ENCODE assay signal across 11 mouse cellular contexts in the genomic region with DNA sequence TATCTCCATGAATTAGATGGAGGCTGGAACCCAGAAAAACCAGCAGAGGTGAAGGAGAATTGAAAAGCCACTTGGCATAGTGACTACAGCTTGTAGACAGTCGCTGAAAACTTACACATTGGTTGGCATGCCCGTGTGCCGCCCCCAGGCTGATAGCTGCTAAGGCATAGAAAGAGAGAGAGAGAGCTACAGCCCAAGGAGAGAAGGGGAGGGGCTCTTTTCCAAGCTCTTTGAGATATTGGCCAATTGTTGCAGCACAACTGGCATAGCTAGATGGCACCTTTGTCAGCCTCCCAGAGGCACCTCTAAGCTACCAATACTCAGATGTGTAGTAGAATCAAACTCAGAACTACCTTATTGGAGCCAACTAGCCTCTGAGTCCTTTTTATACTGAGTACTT. TPM values are rescaled to one million over a fixed set of nuclear protein-coding genes. Genes with fewer than 3 reads are reported as not detected.
DNase-seq lines count a peak whose midpoint lies in the region; ATAC-seq and TF ChIP-seq lines count a peak whose summit lies in the region.
"Had no signal": no experiment of that assay in that cellular context is flagged by ENCODE, and none has a peak within 500 bp of the region (broad histone marks: within the 10 kb centered on the region; RNA-seq: fewer than 3 reads in every experiment).

No protein-coding gene starts in this region.

- peak overlapping the region; percentile 94 for H3K4me2 ChIP-seq in kidney, embryonic 15.5 days
- peak overlapping the region; percentile 87 for H3K4me2 ChIP-seq in embryonic facial prominence, embryonic 15.5 days (replicated peaks)
- peak overlapping the region; percentile 78 for H3K4me2 ChIP-seq in hindbrain, embryonic 16.5 days (ENCODE audit: low read length)
- H3K4me2 ChIP-seq in midbrain, postnatal 0 days (ENCODE audit: low read depth, low read length, poor library complexity, severe bottlenecking): peak overlapping the region; percentile 89

- WGBS in kidney, embryonic 15.5 days: 46% methylated on average over 3 of the region's 3 CpGs
- WGBS in embryonic facial prominence, embryonic 15.5 days: 29% methylated on average over 3 of the region's 3 CpGs
- WGBS in hindbrain, embryonic 16.5 days: 39% methylated on average over 3 of the region's 3 CpGs
- WGBS in midbrain, postnatal 0 days: 38% methylated on average over 3 of the region's 3 CpGs

- no peak for DNase-seq in kidney, adult 9 months
- peak; percentile 57 for DNase-seq in midbrain, postnatal 0 days (ENCODE audit: low spot score)
- no peak for DNase-seq in urinary bladder, postnatal 14 days (ENCODE audit: low spot score)
- DNase-seq in embryo, embryonic 10 days (ENCODE audit: low spot score): no peak
- DNase-seq in retina, postnatal 1 day: no peak
- DNase-seq: adrenal gland, postnatal 36 days; kidney, postnatal 36 days had no signal

- no peaks in the 10 kb centered on the region for H3K36me3 ChIP-seq in kidney, embryonic 15.5 days
- no peaks in the 10 kb centered on the region for H3K36me3 ChIP-seq in embryonic facial prominence, embryonic 15.5 days
- H3K36me3 ChIP-seq in hindbrain, embryonic 16.5 days (ENCODE audit: control insufficient read depth, insufficient read depth, low read length): no peaks in the 10 kb centered on the region
- no peaks in the 10 kb centered on the region for H3K36me3 ChIP-seq in midbrain, postnatal 0 days (ENCODE audit: insufficient read depth, low read length)

- H3K9ac ChIP-seq in kidney, embryonic 15.5 days: peak overlapping the region; percentile 82; the same call in 1 of the 2 replicates
- H3K9ac ChIP-seq in embryonic facial prominence, embryonic 15.5 days: 0 out of 2 replicates have a peak overlapping the region, but pooled peaks have one; percentile 51
- H3K9ac ChIP-seq in hindbrain, embryonic 16.5 days (ENCODE audit: low read depth, low read length): peak overlapping the region; percentile 98
- no peak overlapping the region for H3K9ac ChIP-seq in midbrain, postnatal 0 days (replicated peaks; ENCODE audit: low read length, poor library complexity, severe bottlenecking)

- H3K4me1 ChIP-seq in kidney, embryonic 15.5 days: peaks cover 32% of the 10 kb centered on the region
- H3K4me1 ChIP-seq in embryonic facial prominence, embryonic 15.5 days: peaks cover 34% of the 10 kb centered on the region
- H3K4me1 ChIP-seq in hindbrain, embryonic 16.5 days (ENCODE audit: control insufficient read depth, insufficient read depth, low read depth, low read length): peaks cover 12% of the 10 kb centered on the region
- H3K4me1 ChIP-seq in midbrain, postnatal 0 days (ENCODE audit: insufficient read depth, low read length): peaks cover 10% of the 10 kb centered on the region; the same call in 1 of the 2 replicates

- peak overlapping the region; percentile 75 for H3K4me3 ChIP-seq in kidney, embryonic 15.5 days (replicated peaks)
- peak overlapping the region; percentile 77 for H3K4me3 ChIP-seq in embryonic facial prominence, embryonic 15.5 days (replicated peaks)
- H3K4me3 ChIP-seq in hindbrain, embryonic 16.5 days (ENCODE audit: low read length): peak overlapping the region; percentile 83
- H3K4me3 ChIP-seq in midbrain, postnatal 0 days (ENCODE audit: low read depth, low read length): peak overlapping the region; percentile 74

- TF ChIP-seq CTCF in midbrain, postnatal 0 days (IDR thresholded peaks at IDR 0.05): no peak

- no peak overlapping the region for H3K27ac ChIP-seq in kidney, embryonic 15.5 days
- peak overlapping the region; percentile 98; the same call in 1 of the 2 replicates for H3K27ac ChIP-seq in embryonic facial prominence, embryonic 15.5 days (replicated peaks)
- H3K27ac ChIP-seq in hindbrain, embryonic 16.5 days (ENCODE audit: low read depth, low read length): peak overlapping the region; percentile 95
- H3K27ac ChIP-seq in midbrain, postnatal 0 days (ENCODE audit: low read depth, low read length): 0 out of 2 replicates have a peak overlapping the region, but pooled peaks have one; percentile 77

- peaks cover 17% of the 10 kb centered on the region for H3K27me3 ChIP-seq in kidney, embryonic 15.5 days
- H3K27me3 ChIP-seq in embryonic facial prominence, embryonic 15.5 days: no peaks in the 10 kb centered on the region
- no peaks in the 10 kb centered on the region for H3K27me3 ChIP-seq in hindbrain, embryonic 16.5 days (replicated peaks; ENCODE audit: control insufficient read depth, insufficient read depth, low read length)
- no peaks in the 10 kb centered on the region for H3K27me3 ChIP-seq in midbrain, postnatal 0 days (ENCODE audit: insufficient read depth, low read length)

- no peaks in the 10 kb centered on the region for H3K9me3 ChIP-seq in kidney, embryonic 15.5 days (replicated peaks)
- no peaks in the 10 kb centered on the region for H3K9me3 ChIP-seq in embryonic facial prominence, embryonic 15.5 days (replicated peaks)
- no peaks in the 10 kb centered on the region for H3K9me3 ChIP-seq in hindbrain, embryonic 16.5 days (ENCODE audit: control insufficient read depth, low read length)
- H3K9me3 ChIP-seq in midbrain, postnatal 0 days (ENCODE audit: low read length): no peaks in the 10 kb centered on the region

- ATAC-seq in kidney, embryonic 15.5 days (replicated peaks; ENCODE audit: low FRiP score): no peak
- ATAC-seq in embryonic facial prominence, embryonic 15.5 days (ENCODE audit: insufficient number of reproducible peaks, low FRiP score, low TSS enrichment, low read depth): no peak
- no peak for ATAC-seq in hindbrain, embryonic 16.5 days
- ATAC-seq in midbrain, postnatal 0 days (ENCODE audit: low FRiP score): no peak

RNA-seq across cellular contexts. Expression of a gene that starts 1.8 kb away (rescaled TPM):
- 26.7 and 29.9 TPM in 2 replicates for polyA plus RNA-seq in kidney, embryonic 15.5 days (2015; fragmentation: Nextera tagmentation; extraction: Ambion mirVana)
- polyA plus RNA-seq in embryonic facial prominence, embryonic 15.5 days (2015; fragmentation: Nextera tagmentation; extraction: Ambion mirVana): 37.9 and 41.4 TPM in 2 replicates
- 49.1 and 54.2 TPM in 2 replicates for polyA plus RNA-seq in hindbrain, embryonic 16.5 days (2015; fragmentation: Nextera tagmentation; extraction: Ambion mirVana)
- total RNA-seq in midbrain, postnatal 0 days (2014; rRNA removed): 57.0 and 74.1 TPM in 2 replicates
- polyA plus RNA-seq in midbrain, postnatal 0 days (2015; fragmentation: Nextera tagmentation; extraction: Ambion mirVana): 47.5 and 48.8 TPM in 2 replicates

RNA-seq across cellular contexts. Expression of a gene that starts 17.1 kb away (rescaled TPM):
- not detected in 2 replicates for polyA plus RNA-seq in kidney, embryonic 15.5 days (2015; fragmentation: Nextera tagmentation; extraction: Ambion mirVana)
- not detected in 2 replicates for polyA plus RNA-seq in embryonic facial prominence, embryonic 15.5 days (2015; fragmentation: Nextera tagmentation; extraction: Ambion mirVana)
- polyA plus RNA-seq in hindbrain, embryonic 16.5 days (2015; fragmentation: Nextera tagmentation; extraction: Ambion mirVana): not detected in 2 replicates
- total RNA-seq in midbrain, postnatal 0 days (2014; rRNA removed): not detected in 2 replicates
- polyA plus RNA-seq in midbrain, postnatal 0 days (2015; fragmentation: Nextera tagmentation; extraction: Ambion mirVana): not detected in 2 replicates
- total RNA-seq: adrenal gland, postnatal 36 days had no signal
- polyA plus RNA-seq: spleen, adult 2 months had no signal
